9 mouse cellular contexts compared by ENCODE assay signal in the genomic region with DNA sequence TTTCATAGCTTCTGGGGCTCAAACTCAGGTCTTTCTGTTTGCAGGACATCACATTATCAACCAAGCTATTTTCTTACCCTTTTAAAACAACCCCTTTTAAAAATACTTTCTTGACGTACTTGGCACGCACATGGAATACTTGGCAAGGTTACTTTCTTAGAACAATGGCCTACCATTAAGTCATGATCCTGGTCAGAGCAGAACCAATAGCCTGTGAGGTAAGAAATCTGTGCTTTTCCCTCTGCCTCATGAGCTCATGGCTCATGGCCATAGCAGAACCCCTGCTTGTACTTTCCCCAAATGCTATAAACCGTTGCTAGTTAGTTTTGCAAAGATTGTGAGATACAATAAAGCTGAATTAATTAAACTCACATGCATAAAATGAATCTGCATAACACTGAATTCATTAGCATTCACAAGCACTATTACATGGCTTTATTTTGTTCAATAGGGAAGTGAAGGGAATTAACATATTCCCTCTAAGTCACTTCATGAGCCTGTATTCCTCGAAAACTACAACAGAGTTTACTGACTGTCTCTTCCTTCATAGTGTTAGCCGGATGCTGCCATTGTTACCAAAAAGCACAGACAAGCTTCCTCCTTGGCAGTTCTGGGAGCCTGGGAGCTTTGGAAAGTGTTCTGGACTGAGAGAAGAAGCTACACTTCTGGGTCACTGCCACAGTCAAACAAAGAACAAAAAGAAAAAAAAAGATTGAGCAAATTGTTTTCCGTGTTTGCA. TPM values are rescaled to one million over a fixed set of nuclear protein-coding genes. Genes with fewer than 3 reads are reported as not detected.
A peak's percentile ranks its signal among the peaks of the same experiment; 100 is the strongest.
DNase-seq lines count a peak whose midpoint lies in the region; ATAC-seq and TF ChIP-seq lines count a peak whose summit lies in the region.
"Had no signal": no experiment of that assay in that cellular context is flagged by ENCODE, and none has a peak within 500 bp of the region (broad histone marks: within the 10 kb centered on the region; RNA-seq: fewer than 3 reads in every experiment).

No protein-coding gene starts in this region.

- 0 out of 2 replicates have a peak, but pooled peaks cover 4% of the 10 kb centered on the region for H3K4me1 ChIP-seq in limb, embryonic 14.5 days (ENCODE audit: control insufficient read depth, insufficient read depth, low read length)
- no peaks in the 10 kb centered on the region for H3K4me1 ChIP-seq in limb, embryonic 10.5 days
- peaks cover 17% of the 10 kb centered on the region for H3K4me1 ChIP-seq in forebrain, embryonic 13.5 days
- peaks cover 5% of the 10 kb centered on the region for H3K4me1 ChIP-seq in hindbrain, embryonic 12.5 days
- H3K4me1 ChIP-seq: liver, embryonic 15.5 days had no signal

- no peak overlapping the region for H3K4me3 ChIP-seq in limb, embryonic 14.5 days (replicated peaks; ENCODE audit: low read length)
- H3K4me3 ChIP-seq in limb, embryonic 10.5 days: no peak overlapping the region
- no peak overlapping the region for H3K4me3 ChIP-seq in forebrain, embryonic 13.5 days
- no peak overlapping the region for H3K4me3 ChIP-seq in hindbrain, embryonic 12.5 days
- H3K4me3 ChIP-seq: liver, embryonic 15.5 days had no signal

- no peak overlapping the region for H3K4me2 ChIP-seq in limb, embryonic 14.5 days (replicated peaks; ENCODE audit: low read depth, low read length, severe bottlenecking)
- H3K4me2 ChIP-seq in forebrain, embryonic 13.5 days: 0 out of 2 replicates have a peak overlapping the region, but pooled peaks have one; percentile 18
- no peak overlapping the region for H3K4me2 ChIP-seq in hindbrain, embryonic 12.5 days (replicated peaks)
- H3K4me2 ChIP-seq: liver, embryonic 15.5 days had no signal

- no peaks in the 10 kb centered on the region for H3K36me3 ChIP-seq in limb, embryonic 14.5 days (ENCODE audit: control insufficient read depth, insufficient read depth, low read length)
- no peaks in the 10 kb centered on the region for H3K36me3 ChIP-seq in limb, embryonic 10.5 days
- H3K36me3 ChIP-seq in forebrain, embryonic 13.5 days (ENCODE audit: poor library complexity, severe bottlenecking): no peaks in the 10 kb centered on the region
- no peaks in the 10 kb centered on the region for H3K36me3 ChIP-seq in hindbrain, embryonic 12.5 days
- H3K36me3 ChIP-seq: liver, embryonic 15.5 days had no signal

- no peak for TF ChIP-seq POLR2A in limb, embryonic 14.5 days (IDR thresholded peaks at IDR 0.05; ENCODE audit: borderline replicate concordance, extremely low read depth, insufficient read depth, insufficient read length)

- peak overlapping the region; percentile 59 for H3K27ac ChIP-seq in limb, embryonic 14.5 days (replicated peaks; ENCODE audit: low read depth, low read length)
- H3K27ac ChIP-seq in limb, embryonic 10.5 days: no peak overlapping the region
- 0 out of 2 replicates have a peak overlapping the region, but pooled peaks have one; percentile 26 for H3K27ac ChIP-seq in forebrain, embryonic 13.5 days
- H3K27ac ChIP-seq in hindbrain, embryonic 12.5 days: no peak overlapping the region
- H3K27ac ChIP-seq: liver, embryonic 15.5 days had no signal

- no peaks in the 10 kb centered on the region for H3K27me3 ChIP-seq in limb, embryonic 14.5 days (ENCODE audit: control insufficient read depth, insufficient read depth, low read length)
- H3K27me3 ChIP-seq in limb, embryonic 10.5 days (ENCODE audit: low read depth, poor library complexity, severe bottlenecking): no peaks in the 10 kb centered on the region
- no peaks in the 10 kb centered on the region for H3K27me3 ChIP-seq in forebrain, embryonic 13.5 days
- peaks cover 5% of the 10 kb centered on the region; the same call in 1 of the 2 replicates for H3K27me3 ChIP-seq in hindbrain, embryonic 12.5 days
- H3K27me3 ChIP-seq: liver, embryonic 15.5 days had no signal

- ATAC-seq in limb, embryonic 14.5 days (ENCODE audit: low FRiP score, low read depth): no peak
- peak; percentile 92 for ATAC-seq in forebrain, embryonic 13.5 days
- peak; percentile 73 for ATAC-seq in hindbrain, embryonic 12.5 days (ENCODE audit: low FRiP score)
- ATAC-seq in CD4-positive, CD25-positive, alpha-beta regulatory T cell, adult 4 months: no peak

- H3K9me3 ChIP-seq in limb, embryonic 14.5 days (ENCODE audit: control insufficient read depth, low read length): no peaks in the 10 kb centered on the region
- no peaks in the 10 kb centered on the region for H3K9me3 ChIP-seq in limb, embryonic 10.5 days (replicated peaks)
- no peaks in the 10 kb centered on the region for H3K9me3 ChIP-seq in forebrain, embryonic 13.5 days (replicated peaks)
- no peaks in the 10 kb centered on the region for H3K9me3 ChIP-seq in hindbrain, embryonic 12.5 days (replicated peaks)
- H3K9me3 ChIP-seq: liver, embryonic 15.5 days had no signal

- peak; percentile 26 for DNase-seq in limb, embryonic 14.5 days (ENCODE audit: low spot score)
- no peak for DNase-seq in limb, embryonic 10.5 days (ENCODE audit: low spot score)
- peak; percentile 24 for DNase-seq in lung, postnatal 25 days (ENCODE audit: low spot score)
- DNase-seq in testis, postnatal 14 days (ENCODE audit: low spot score): no peak
- no peak for DNase-seq in urinary bladder, adult 2 months (ENCODE audit: low spot score)

- 49% methylated on average over 6 of the region's 6 CpGs for WGBS in limb, embryonic 14.5 days
- WGBS in limb, embryonic 10.5 days: 65% methylated on average over 6 of the region's 6 CpGs
- WGBS in forebrain, embryonic 13.5 days: 27% methylated on average over 6 of the region's 6 CpGs
- WGBS in hindbrain, embryonic 12.5 days: 45% methylated on average over 6 of the region's 6 CpGs

- no peak overlapping the region for H3K9ac ChIP-seq in limb, embryonic 14.5 days (ENCODE audit: low read depth, low read length, severe bottlenecking)
- no peak overlapping the region for H3K9ac ChIP-seq in forebrain, embryonic 13.5 days
- H3K9ac ChIP-seq in hindbrain, embryonic 12.5 days: no peak overlapping the region
- H3K9ac ChIP-seq: liver, embryonic 15.5 days had no signal

RNA-seq across cellular contexts. Expression of a gene that starts 20.1 kb away (rescaled TPM):
- polyA plus RNA-seq in limb, embryonic 14.5 days (2012; rRNA removed): 60.5 and 82.1 TPM in 2 replicates
- 69.4 and 71.9 TPM in 2 replicates for polyA plus RNA-seq in limb, embryonic 14.5 days (2014; fragmentation: Nextera tagmentation; extraction: Ambion mirVana)
- polyA plus RNA-seq in limb, embryonic 10.5 days (2016; fragmentation: Nextera tagmentation; extraction: Ambion mirVana): 33.7 and 44.0 TPM in 2 replicates
- polyA plus RNA-seq in forebrain, embryonic 13.5 days (2015; fragmentation: Nextera tagmentation; extraction: Ambion mirVana): 10.1 and 12.3 TPM in 2 replicates
- polyA plus RNA-seq in hindbrain, embryonic 12.5 days (2016; fragmentation: Nextera tagmentation; extraction: Ambion mirVana): 30.1 and 36.3 TPM in 2 replicates
- polyA plus RNA-seq in urinary bladder, adult 2 months (2012; rRNA removed): 16.6 and 18.3 TPM in 2 replicates
- under 1 TPM in 1 of 2 experiments, not detected in 1; 0.08 TPM for polyA plus RNA-seq in CD4-positive, CD25-positive, alpha-beta regulatory T cell, adult 4 months (2017; shearing (Covaris generic))

Comparison
In these comparisons a context has a peak if more than half of its experiments do, and no peak if none do; other contexts are left out.
1. DNase-seq: peak in limb, embryonic 14.5 days (single experiment) and lung, postnatal 25 days (single experiment); none in limb, embryonic 10.5 days (single experiment), testis, postnatal 14 days (single experiment) and urinary bladder, adult 2 months (single experiment).
2. H3K27ac ChIP-seq: peak in limb, embryonic 14.5 days (single experiment) and forebrain, embryonic 13.5 days (single experiment); none in limb, embryonic 10.5 days (single experiment) and hindbrain, embryonic 12.5 days (single experiment).
3. ATAC-seq: peak in forebrain, embryonic 13.5 days (single experiment) and hindbrain, embryonic 12.5 days (single experiment); none in limb, embryonic 14.5 days (single experiment) and CD4-positive, CD25-positive, alpha-beta regulatory T cell, adult 4 months (single experiment).
4. RNA of a gene that starts 20.1 kb away (polyA plus RNA-seq): 60.5 to 82.1 TPM in limb, embryonic 14.5 days, 33.7 to 44.0 TPM in limb, embryonic 10.5 days, 30.1 to 36.3 TPM in hindbrain, embryonic 12.5 days, 16.6 to 18.3 TPM in urinary bladder, adult 2 months and 10.1 to 12.3 TPM in forebrain, embryonic 13.5 days; 0.08 TPM in CD4-positive, CD25-positive, alpha-beta regulatory T cell, adult 4 months; every median in the first group is over 10 times any median in the second.